Mouse (Mus musculus): Measurements from ENCODE around the gene Stra6l. TPM values are rescaled to one million over a fixed set of nuclear protein-coding genes. Genes with fewer than 3 reads are reported as not detected.

The Stra6l gene
- polyA plus RNA-seq, 1 experiment, result 4.8 TPM

DNA sequence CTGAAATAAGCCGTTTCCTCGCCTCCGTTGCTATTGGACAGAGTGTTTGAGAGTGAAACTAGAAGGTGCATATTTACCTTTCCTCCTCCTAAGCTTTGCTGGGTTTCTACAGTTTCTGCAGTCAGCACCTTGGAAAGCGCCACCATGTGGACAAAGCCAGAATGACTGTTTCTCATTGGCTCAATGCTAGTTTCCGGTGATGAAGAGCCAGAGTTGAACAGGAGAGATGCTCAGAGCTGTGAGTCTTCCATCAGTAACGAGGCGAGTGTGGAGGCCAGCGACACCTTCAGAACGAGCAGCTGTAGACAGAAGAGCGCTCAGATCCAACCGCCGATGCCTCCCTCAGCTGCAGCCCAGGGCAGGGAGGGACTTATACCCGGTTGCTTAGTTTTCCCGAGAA is 4.1 kb upstream of the Stra6l start:
- H3K4me1 ChIP-seq (ENCODE audit: control insufficient read depth, insufficient read depth, insufficient read length), result no peaks in the 10 kb centered on the region
- no peak overlapping the region for H3K4me3 ChIP-seq (ENCODE audit: extremely low read depth, insufficient read depth, insufficient read length)
- 44% methylated on average over 14 of the region's 14 CpGs for WGBS
- peak; percentile 14 to 17 for DNase-seq (ENCODE audit: low read depth in 1 of 2, low spot score in 2 of 2)
- TF ChIP-seq POLR2A (IDR thresholded peaks at IDR 0.05; ENCODE audit: low read depth, low read length), result no peak
- TF ChIP-seq CTCF (IDR thresholded peaks at IDR 0.05; ENCODE audit: extremely low read depth, insufficient read depth, insufficient read length, insufficient replicate concordance), result peak; percentile 42; the same call in 1 of the 2 replicates
- H3K27me3 ChIP-seq (ENCODE audit: control insufficient read depth, insufficient read depth, low read length), result no peaks in the 10 kb centered on the region
- H3K27ac ChIP-seq (ENCODE audit: insufficient read depth, low read length), result no peak overlapping the region
- H3K36me3 ChIP-seq (ENCODE audit: control insufficient read depth, insufficient read depth, low read length), result no peaks in the 10 kb centered on the region

DNA sequence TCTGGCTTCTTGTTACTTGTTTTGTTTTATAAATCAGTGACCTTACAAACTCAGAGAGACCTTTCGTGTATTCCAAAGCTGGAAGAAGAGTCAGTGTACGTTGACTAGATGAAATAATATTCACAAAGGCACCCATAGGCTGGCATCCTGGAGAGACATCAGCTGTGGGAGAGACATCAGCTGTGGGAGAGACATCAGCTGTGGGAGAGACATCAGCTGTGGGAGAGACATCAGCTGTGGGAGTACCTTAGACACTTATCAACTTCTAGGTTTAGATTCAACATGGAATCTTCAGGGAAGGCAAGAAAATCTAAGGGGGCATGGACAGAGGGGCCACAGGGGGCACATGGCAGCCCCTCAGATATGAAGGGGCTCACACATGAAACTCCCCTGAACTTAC is 2.2 kb upstream of the Stra6l start:
- Histone ChIP-seq H3K4me1 (ENCODE audit: control insufficient read depth, insufficient read depth, insufficient read length) (no peaks in the 10 kb centered on the region), H3K27me3 (ENCODE audit: control insufficient read depth, insufficient read depth, low read length) (no peaks in the 10 kb centered on the region), H3K36me3 (ENCODE audit: control insufficient read depth, insufficient read depth, low read length) (no peaks in the 10 kb centered on the region), H3K27ac (ENCODE audit: insufficient read depth, low read length) (no peak overlapping the region), H3K4me3 (ENCODE audit: extremely low read depth, insufficient read depth, insufficient read length) (no peak overlapping the region)
- 89% methylated on average over 2 of the region's 2 CpGs for WGBS
- DNase-seq (ENCODE audit: low read depth in 1 of 2, low spot score in 2 of 2), result no peak
- no peak for TF ChIP-seq POLR2A (IDR thresholded peaks at IDR 0.05; ENCODE audit: low read depth, low read length)
- TF ChIP-seq CTCF (IDR thresholded peaks at IDR 0.05; ENCODE audit: extremely low read depth, insufficient read depth, insufficient read length, insufficient replicate concordance), result no peak

DNA sequence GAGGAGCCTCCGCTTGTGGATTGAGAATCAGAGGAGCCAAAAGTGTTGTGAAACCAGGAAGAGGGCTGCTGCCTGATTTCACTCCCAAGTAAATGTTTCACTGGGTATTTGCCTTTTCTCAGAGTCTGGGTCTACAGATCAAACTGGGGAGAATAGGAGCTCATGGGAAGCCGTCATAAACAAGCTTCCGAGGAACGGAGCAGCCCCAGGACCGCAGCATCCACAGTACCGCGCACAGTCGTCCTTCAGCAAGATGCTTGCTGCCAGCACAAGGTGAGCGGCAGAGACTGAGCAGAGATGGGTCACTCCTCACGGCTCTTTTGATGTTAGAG is 327 bp downstream of the Stra6l start:
- TF ChIP-seq CTCF (IDR thresholded peaks at IDR 0.05; ENCODE audit: extremely low read depth, insufficient read depth, insufficient read length, insufficient replicate concordance), result no peak
- TF ChIP-seq POLR2A (IDR thresholded peaks at IDR 0.05; ENCODE audit: low read depth, low read length), result no peak
- H3K4me3 ChIP-seq (ENCODE audit: extremely low read depth, insufficient read depth, insufficient read length), result no peak overlapping the region
- no peaks in the 10 kb centered on the region for H3K36me3 ChIP-seq (ENCODE audit: control insufficient read depth, insufficient read depth, low read length)
- DNase-seq (ENCODE audit: low read depth in 1 of 2, low spot score in 2 of 2), result no peak
- no peaks in the 10 kb centered on the region for H3K4me1 ChIP-seq (ENCODE audit: control insufficient read depth, insufficient read depth, insufficient read length)
- WGBS, result 53% methylated on average over 10 of the region's 10 CpGs
- no peak overlapping the region for H3K27ac ChIP-seq (ENCODE audit: insufficient read depth, low read length)
- no peaks in the 10 kb centered on the region for H3K27me3 ChIP-seq (ENCODE audit: control insufficient read depth, insufficient read depth, low read length)

DNA sequence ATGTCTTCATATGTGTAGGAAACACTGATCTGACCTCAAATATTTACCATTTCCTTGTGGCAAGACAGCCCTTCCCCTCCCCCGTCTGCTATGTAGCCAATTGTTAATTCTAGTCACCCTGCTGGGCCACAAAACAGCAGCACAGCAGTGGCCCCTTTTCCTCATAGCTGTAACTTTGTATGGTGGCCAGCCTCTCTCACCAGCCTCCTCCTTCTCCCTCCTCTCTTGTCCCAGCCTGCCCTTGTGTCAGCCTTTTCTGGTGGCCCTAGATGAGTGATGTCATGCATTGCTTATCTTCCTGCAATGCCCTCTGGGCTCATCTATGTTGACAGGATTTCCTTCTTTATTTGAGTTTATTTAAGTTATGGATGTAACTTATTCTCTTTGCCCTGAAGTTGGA is 955 bp downstream of the Stra6l start:
- Histone ChIP-seq H3K27ac (ENCODE audit: insufficient read depth, low read length) (no peak overlapping the region), H3K4me1 (ENCODE audit: control insufficient read depth, insufficient read depth, insufficient read length) (no peaks in the 10 kb centered on the region), H3K36me3 (ENCODE audit: control insufficient read depth, insufficient read depth, low read length) (no peaks in the 10 kb centered on the region), H3K27me3 (ENCODE audit: control insufficient read depth, insufficient read depth, low read length) (no peaks in the 10 kb centered on the region), H3K4me3 (ENCODE audit: extremely low read depth, insufficient read depth, insufficient read length) (no peak overlapping the region)
- DNase-seq (ENCODE audit: low read depth in 1 of 2, low spot score in 2 of 2), result no peak
- TF ChIP-seq CTCF (IDR thresholded peaks at IDR 0.05; ENCODE audit: extremely low read depth, insufficient read depth, insufficient read length, insufficient replicate concordance) (no peak), POLR2A (IDR thresholded peaks at IDR 0.05; ENCODE audit: low read depth, low read length) (no peak)
- 63% methylated on average over 1 of the region's 1 CpGs for WGBS

DNA sequence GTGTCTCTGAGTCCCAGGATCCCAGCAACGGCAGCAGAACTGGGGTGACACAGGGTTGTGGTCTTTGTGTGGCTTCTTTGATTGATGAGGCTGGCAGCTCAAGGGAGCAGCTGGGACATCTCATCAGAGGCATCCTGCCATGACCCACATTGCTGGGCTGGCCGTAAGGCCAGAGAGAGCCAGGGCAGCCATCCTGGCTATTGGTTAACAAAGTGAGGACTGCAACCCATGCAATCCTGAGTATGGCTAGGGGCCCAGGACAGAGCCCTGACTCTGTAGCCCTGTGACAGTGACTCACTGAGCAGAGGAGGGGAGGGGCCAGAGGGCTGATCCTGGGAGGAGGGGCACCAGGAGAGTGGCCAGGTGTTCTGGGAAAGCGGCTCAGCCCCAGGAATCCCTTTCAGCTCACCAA is 3.2 kb downstream of the Stra6l start:
- no peak overlapping the region for H3K27ac ChIP-seq (ENCODE audit: insufficient read depth, low read length)
- no peaks in the 10 kb centered on the region for H3K36me3 ChIP-seq (ENCODE audit: control insufficient read depth, insufficient read depth, low read length)
- H3K27me3 ChIP-seq (ENCODE audit: control insufficient read depth, insufficient read depth, low read length), result no peaks in the 10 kb centered on the region
- 48% methylated on average over 3 of the region's 3 CpGs for WGBS
- no peaks in the 10 kb centered on the region for H3K4me1 ChIP-seq (ENCODE audit: control insufficient read depth, insufficient read depth, insufficient read length)
- no peak for DNase-seq (ENCODE audit: low read depth in 1 of 2, low spot score in 2 of 2)
- H3K4me3 ChIP-seq (ENCODE audit: extremely low read depth, insufficient read depth, insufficient read length), result no peak overlapping the region
- TF ChIP-seq CTCF (IDR thresholded peaks at IDR 0.05; ENCODE audit: extremely low read depth, insufficient read depth, insufficient read length, insufficient replicate concordance) (no peak), POLR2A (IDR thresholded peaks at IDR 0.05; ENCODE audit: low read depth, low read length) (no peak)

DNA sequence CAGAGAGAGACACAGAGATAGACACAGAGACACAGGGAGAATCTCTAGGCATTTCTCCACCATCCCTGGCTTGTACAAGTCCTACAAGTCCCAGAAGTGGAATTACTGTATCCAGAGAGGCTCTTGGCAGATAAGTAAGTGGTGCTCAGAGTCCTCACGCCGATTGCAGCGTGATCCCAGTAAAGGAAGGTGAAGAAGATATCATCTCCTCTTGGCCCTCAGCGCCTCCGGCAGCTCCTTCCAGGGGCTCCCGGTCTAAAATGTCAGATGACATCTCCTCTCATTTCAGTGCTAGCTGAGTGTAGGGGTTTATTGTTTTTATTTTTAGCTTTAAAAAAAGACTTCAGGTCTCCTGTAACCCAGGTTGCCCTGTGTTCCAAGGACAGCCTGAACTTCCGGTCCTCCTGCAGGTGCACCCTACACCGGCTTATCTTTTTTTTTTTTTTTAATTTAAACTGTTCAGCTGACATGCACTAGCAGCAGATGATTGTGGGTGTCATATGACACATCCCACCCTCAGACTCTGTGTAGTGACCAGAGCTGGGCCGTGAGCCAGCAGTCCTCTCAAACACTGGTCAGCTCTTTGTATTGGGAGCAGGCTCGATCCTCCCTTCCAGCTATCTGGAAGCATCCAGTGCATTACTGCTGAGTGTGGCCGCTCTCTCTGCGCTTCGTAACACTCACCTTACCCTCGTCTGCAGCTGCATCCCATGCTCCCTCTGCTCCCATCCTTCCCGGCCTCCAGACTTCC is 5.2 kb downstream of the Stra6l start:
- Histone ChIP-seq H3K4me1 (ENCODE audit: control insufficient read depth, insufficient read depth, insufficient read length) (no peaks in the 10 kb centered on the region), H3K27me3 (ENCODE audit: control insufficient read depth, insufficient read depth, low read length) (no peaks in the 10 kb centered on the region), H3K4me3 (ENCODE audit: extremely low read depth, insufficient read depth, insufficient read length) (no peak overlapping the region), H3K36me3 (ENCODE audit: control insufficient read depth, insufficient read depth, low read length) (no peaks in the 10 kb centered on the region), H3K27ac (ENCODE audit: insufficient read depth, low read length) (no peak overlapping the region)
- 88% methylated on average over 15 of the region's 15 CpGs for WGBS
- TF ChIP-seq POLR2A (IDR thresholded peaks at IDR 0.05; ENCODE audit: low read depth, low read length), result no peak
- no peak for DNase-seq (ENCODE audit: low read depth in 1 of 2, low spot score in 2 of 2)

DNA sequence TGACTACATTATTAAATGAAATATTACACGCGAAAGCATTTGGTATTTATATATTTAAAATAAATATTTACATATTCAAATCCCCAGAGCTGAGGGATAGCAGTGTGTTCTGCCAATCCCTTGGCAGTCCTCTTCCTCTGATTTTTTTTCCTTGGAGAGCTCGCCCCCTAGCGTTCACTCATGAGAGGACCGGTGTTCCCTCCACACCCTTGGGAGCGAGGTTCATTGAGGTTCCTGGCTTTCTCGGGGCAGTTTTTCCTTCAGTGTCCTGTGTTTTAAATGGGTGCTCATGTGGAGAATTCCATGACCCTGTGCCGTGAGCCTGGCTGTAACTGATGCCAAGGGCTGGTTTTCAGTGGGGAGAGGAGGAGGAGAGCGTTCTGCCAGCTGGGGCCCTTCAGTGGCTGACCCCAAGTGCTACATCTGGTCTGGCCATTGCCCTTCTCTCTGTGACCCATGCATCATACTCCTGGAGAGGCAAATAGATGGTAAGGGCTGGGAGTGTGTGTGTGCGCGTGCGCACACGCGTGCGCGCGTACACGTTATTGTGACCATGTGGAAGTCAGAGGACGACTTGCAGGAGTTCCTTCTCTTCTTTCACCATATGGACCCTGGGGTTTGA is 7.5 kb downstream of the Stra6l start:
- Histone ChIP-seq H3K4me3 (ENCODE audit: extremely low read depth, insufficient read depth, insufficient read length) (no peak overlapping the region), H3K27ac (ENCODE audit: insufficient read depth, low read length) (no peak overlapping the region), H3K27me3 (ENCODE audit: control insufficient read depth, insufficient read depth, low read length) (no peaks in the 10 kb centered on the region), H3K4me1 (ENCODE audit: control insufficient read depth, insufficient read depth, insufficient read length) (no peaks in the 10 kb centered on the region), H3K36me3 (ENCODE audit: control insufficient read depth, insufficient read depth, low read length) (no peaks in the 10 kb centered on the region)
- peak in 1 of 2 experiments; percentile 40 for DNase-seq (ENCODE audit: low read depth in 1 of 2, low spot score in 2 of 2)
- WGBS, result 54% methylated on average over 19 of the region's 19 CpGs
- TF ChIP-seq CTCF (IDR thresholded peaks at IDR 0.05; ENCODE audit: extremely low read depth, insufficient read depth, insufficient read length, insufficient replicate concordance) (peak; percentile 75; the same call in 1 of the 2 replicates), POLR2A (IDR thresholded peaks at IDR 0.05; ENCODE audit: low read depth, low read length) (no peak)
